Mouse (Mus musculus) left cerebral cortex, postnatal 36 days (tissue): Measurements from ENCODE around the gene Rnase4. TPM values are rescaled to one million over a fixed set of nuclear protein-coding genes. Genes with fewer than 3 reads are reported as not detected.

Experiments
- DNase-seq, 2 experiments: peaks; one replicate each; pipeline ENCODE4 v3.0.0; 2021 to 2022; ENCODE audit warnings: low spot score in 2 of 2, mixed read lengths in 1 of 2
- intact Hi-C: fragments of 180-260 bp; cut with DNase I; formaldehyde crosslinking; loops from one replicate; pipeline ENCODE4 v1.15.1; 2025
- total RNA-seq, 2 experiments: library from RNA; stranded (reverse); gene quantifications; 2 replicates each; pipeline ENCODE4 v1.2.3; 2021

Gene Rnase4
- total RNA-seq, 2 experiments from 2014 or later = 17.8 to 19.3 TPM

GRCm38 (mm10) chr14:51087762-51088161, 3.1 kb upstream of the Rnase4 start:
- no peak for DNase-seq
- intact Hi-C loops = loop anchor here (1.0 kb wide), 1 partner anchor 22 kb away; no protein-coding TSS in a partner anchor

- intact Hi-C loops = loop anchor here (1.0 kb wide), 1 partner anchor 23 kb away; no protein-coding TSS in a partner anchor
- DNase-seq = peak; percentile 82 to 85
These were observed 2.5 kb upstream of the Rnase4 start for GRCm38 (mm10) chr14:51088166-51088969.

- intact Hi-C loops = loop anchor here (1.0 kb wide), 2 partner anchors 24 to 282 kb away; partner anchors contain the start of genes Ccnb1ip1 and Parp2
- peak; percentile 96 to 99 for DNase-seq
These were observed 1.8 kb upstream of the Rnase4 start for GRCm38 (mm10) chr14:51088970-51089673.

- intact Hi-C loops = loop anchor here (1.0 to 10.0 kb wide), 2 partner anchors 282 to 1165 kb away; partner anchors contain the start of genes Ccnb1ip1, Chd8 and Parp2
- DNase-seq = no peak
These were observed 1.2 kb upstream of the Rnase4 start for GRCm38 (mm10) chr14:51089674-51090076.

- intact Hi-C loops = loop anchor here (10.0 kb wide), 1 partner anchor 1165 kb away; the partner anchor contains the start of gene Chd8
- DNase-seq = peak; percentile 76 to 83
These were observed 648 bp upstream of the Rnase4 start for GRCm38 (mm10) chr14:51090077-51090781.

GRCm38 (mm10) chr14:51092073-51092620, 1.3 kb downstream of the Rnase4 start:
- DNase-seq = no peak
- intact Hi-C loops = loop anchor here (10.0 kb wide), 1 partner anchor 1163 kb away; the partner anchor contains the start of gene Chd8

GRCm38 (mm10) chr14:51093496-51093895, 2.6 kb downstream of the Rnase4 start:
- no peak for DNase-seq
- intact Hi-C loops = loop anchor here (10.0 kb wide), 1 partner anchor 1161 kb away; the partner anchor contains the start of gene Chd8

- intact Hi-C loops = loop anchor here (10.0 kb wide), 1 partner anchor 1161 kb away; the partner anchor contains the start of gene Chd8
- no peak for DNase-seq
These were observed 3.4 kb downstream of the Rnase4 start for GRCm38 (mm10) chr14:51094096-51094875.

GRCm38 (mm10) chr14:51094921-51095320, 4.0 kb downstream of the Rnase4 start:
- intact Hi-C loops = loop anchor here (10.0 kb wide), 1 partner anchor 1160 kb away; the partner anchor contains the start of gene Chd8
- DNase-seq = no peak

- no peak for DNase-seq
- intact Hi-C loops = loop anchor here (2.0 to 10.0 kb wide), 2 partner anchors 69 to 1159 kb away; partner anchors contain the start of gene Chd8
These were observed 5.1 kb downstream of the Rnase4 start for GRCm38 (mm10) chr14:51095736-51096524.

- DNase-seq = peak; percentile 51 to 80
- intact Hi-C loops = loop anchor here (10.0 kb wide), 1 partner anchor 1157 kb away; the partner anchor contains the start of gene Chd8
These were observed 7.4 kb downstream of the Rnase4 start for GRCm38 (mm10) chr14:51098300-51098699.

GRCm38 (mm10) chr14:51098921-51099320, 8.0 kb downstream of the Rnase4 start:
- DNase-seq = no peak
- intact Hi-C loops = loop anchor here (10.0 kb wide), 1 partner anchor 1156 kb away; the partner anchor contains the start of gene Chd8

GRCm38 (mm10) chr14:51101284-51101683, 10.4 kb downstream of the Rnase4 start:
- no peak for DNase-seq
- intact Hi-C loops = loop anchor here (2.0 to 10.0 kb wide), 3 partner anchors 141 to 244 kb away; no protein-coding TSS in a partner anchor

GRCm38 (mm10) chr14:51103217-51103616, 12.3 kb downstream of the Rnase4 start:
- DNase-seq = peak; percentile 50
- intact Hi-C loops = loop anchor here (5.0 to 10.0 kb wide), 2 partner anchors 139 to 242 kb away; no protein-coding TSS in a partner anchor

GRCm38 (mm10) chr14:51104366-51104765, 13.5 kb downstream of the Rnase4 start:
- no peak for DNase-seq
- intact Hi-C loops = loop anchor here (5.0 to 10.0 kb wide), 2 partner anchors 138 to 240 kb away; no protein-coding TSS in a partner anchor

- intact Hi-C loops = loop anchor here (10.0 kb wide), 1 partner anchor 238 kb away; no protein-coding TSS in a partner anchor
These were observed 15.6 kb downstream of the Rnase4 start for GRCm38 (mm10) chr14:51106449-51106967.

GRCm38 (mm10) chr14:51111966-51112365, 21.1 kb downstream of the Rnase4 start:
- intact Hi-C loops = no loop called here

More at GRCm38 (mm10) chr14:51106449-51106967, 15.6 kb downstream of the Rnase4 start:
- DNase-seq = no peak

More at GRCm38 (mm10) chr14:51111966-51112365, 21.1 kb downstream of the Rnase4 start:
- no peak for DNase-seq
